Mouse (Mus musculus): ENCODE data around the gene Xrcc4.

Xrcc4 gene

DNA sequence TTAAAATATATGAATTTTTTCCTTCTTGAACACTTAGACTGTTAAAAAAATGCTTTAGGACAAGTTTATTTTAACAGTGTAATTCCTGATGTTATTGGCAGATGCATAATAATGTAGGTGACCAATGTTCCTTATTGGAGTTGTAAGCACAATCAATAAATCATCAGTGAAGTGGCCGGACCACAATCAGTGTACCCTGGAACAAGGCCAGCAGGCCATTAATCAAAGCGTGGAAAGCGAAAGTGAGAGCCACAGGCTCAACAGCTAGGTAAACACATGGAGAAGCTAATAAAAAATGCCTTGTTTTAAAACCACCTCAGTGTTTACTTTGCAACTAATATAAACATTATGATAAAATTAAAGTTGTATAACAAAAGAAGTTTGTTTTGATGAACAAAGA, 159.9 kb downstream of the Xrcc4 start:
- DNase-seq (ENCODE audit: low spot score), result no peak

DNA sequence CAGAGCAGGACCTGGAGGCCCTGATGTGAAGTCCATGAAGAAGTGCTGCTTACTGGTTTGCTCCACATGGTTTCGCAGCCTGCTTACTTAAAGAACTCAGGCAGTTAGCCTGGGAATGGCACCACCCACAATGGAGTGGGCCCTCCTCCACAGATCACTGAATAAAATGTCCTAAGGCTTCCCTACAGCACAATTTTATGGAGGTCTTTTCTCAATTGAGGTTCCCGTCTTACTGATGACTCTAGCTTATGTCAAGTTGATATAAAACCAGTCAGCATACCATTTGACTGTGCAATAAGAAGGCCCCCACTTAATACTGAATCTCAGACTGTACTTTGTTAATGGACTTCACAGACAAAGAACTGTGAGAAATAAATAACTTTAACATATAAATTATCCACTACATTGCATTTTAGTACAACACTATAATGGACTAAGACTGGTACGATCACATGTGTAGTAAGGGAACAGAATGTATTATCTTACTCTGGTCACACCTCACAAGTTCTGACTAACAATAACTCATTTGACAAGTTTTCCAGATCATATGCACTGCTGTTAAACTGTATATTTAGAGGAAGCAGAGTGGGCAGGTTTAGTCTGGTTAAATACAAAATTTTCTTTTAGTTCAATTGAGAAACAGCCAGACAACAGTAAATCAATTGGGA, 170.5 kb downstream of the Xrcc4 start:
- no peak for DNase-seq (ENCODE audit: low spot score)

DNA sequence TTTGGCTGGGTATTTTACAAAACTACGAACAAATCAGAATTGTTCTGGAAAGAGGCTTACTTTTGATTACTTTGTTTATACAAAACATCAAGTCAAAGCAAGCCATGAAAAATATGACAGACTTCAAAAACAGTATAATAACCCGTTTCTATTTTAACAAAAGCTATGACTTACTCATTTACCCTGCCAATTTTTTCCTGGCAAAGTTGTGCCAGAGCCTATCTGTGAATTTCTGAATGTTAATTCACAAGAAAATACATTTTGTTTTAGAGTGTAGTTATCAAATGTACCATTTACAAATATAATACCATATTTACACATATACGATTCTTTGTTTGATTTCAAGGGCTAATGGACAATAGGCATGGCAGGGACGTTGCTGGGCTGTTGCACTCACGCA, 175.1 kb downstream of the Xrcc4 start:
- DNase-seq (ENCODE audit: low spot score), result no peak

DNA sequence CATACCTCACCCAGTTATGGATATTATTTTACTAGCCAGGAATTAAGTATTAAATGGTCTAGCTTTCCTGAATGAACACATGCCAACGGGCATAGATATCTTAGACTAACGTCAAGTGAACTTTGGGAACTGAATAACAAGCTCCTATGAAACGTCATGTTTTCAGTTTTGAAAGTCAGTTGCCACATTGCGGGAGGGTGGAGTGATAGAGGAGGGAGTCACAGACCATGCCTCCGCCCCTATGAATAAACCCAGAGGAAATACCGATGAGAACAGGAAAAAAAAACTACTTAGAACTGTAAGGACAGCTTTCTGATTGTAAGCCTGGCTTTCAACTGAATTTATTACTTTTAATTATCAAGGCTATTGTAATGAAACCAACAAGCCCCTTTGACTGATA, 175.5 kb downstream of the Xrcc4 start:
- DNase-seq (ENCODE audit: low spot score), result no peak

DNA sequence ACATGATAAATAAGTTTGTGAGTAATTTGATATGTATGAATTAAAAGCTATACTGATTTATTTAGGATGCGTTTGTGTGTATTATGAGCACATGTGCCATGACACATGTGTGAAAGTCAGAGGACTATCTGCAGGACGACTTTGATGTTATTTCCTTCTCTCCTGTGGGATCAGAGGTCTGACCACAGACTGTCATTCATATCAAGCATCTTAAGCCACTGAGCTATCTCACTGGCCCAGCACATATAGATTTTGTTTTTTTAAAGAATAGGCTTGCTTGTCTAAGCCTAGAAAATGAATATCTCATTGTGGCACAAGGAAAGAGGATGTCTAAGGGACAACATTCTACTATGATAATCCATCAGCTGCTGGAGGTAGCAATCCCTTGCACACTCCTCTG, 183.3 kb downstream of the Xrcc4 start:
- DNase-seq (ENCODE audit: low spot score), result no peak

DNA sequence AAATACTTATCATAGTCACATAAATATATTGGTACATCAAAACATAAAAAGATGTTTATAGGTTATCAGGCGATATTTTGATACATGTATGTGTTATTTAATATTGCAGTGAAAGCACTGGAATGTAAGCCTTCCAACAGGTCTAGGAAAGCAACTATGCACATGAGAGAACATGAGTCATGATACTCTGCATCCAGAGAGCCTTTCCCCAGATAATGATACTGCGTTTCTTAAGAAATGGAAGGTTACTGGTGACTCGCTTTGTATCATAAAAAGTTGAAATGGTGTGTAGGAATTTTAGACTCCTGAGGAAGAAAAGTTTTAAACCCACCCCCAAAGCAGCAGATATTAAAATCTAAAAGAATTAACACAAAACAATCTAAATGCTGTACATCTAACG, 190.3 kb downstream of the Xrcc4 start:
- no peak for DNase-seq (ENCODE audit: low spot score)

DNA sequence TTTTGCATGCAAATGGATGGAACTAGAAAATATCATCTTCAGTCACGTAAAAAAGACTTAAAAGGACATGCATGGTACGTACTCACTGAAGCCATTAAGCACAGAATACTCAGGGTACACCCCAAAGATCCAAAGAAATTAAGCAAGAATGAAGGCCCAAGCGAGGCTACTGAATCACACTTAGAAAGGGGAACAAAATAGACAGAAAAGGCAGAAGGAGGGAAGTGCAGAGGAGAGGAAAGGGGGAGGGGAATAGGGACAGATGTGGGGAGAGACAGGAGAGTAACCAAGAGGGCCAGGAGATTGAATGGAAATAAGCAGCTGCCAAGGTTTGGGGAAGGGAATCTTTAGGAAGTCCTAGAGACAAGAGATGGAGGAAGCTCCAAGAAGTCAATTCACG, 197.3 kb downstream of the Xrcc4 start:
- DNase-seq (ENCODE audit: low spot score), result no peak

DNA sequence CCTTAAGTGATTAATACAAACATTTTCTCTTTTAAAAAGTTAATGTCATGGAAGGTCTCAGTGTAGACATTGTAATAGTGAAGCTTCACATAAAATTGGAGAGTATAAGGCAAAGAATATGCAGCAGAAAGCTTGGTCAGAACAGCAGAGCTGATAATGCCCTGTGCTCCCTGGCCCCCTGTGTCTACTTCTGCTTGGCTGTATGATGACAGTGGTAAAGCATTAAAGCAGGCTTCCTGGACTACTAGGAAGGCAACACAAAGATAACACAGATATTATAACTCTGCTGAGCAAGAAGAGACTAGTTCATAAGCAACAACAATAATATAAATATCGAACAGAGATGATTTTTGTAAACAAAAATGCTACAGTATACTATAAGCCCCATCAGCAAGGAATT, 199.2 kb downstream of the Xrcc4 start:
- DNase-seq (ENCODE audit: low spot score), result no peak

DNA sequence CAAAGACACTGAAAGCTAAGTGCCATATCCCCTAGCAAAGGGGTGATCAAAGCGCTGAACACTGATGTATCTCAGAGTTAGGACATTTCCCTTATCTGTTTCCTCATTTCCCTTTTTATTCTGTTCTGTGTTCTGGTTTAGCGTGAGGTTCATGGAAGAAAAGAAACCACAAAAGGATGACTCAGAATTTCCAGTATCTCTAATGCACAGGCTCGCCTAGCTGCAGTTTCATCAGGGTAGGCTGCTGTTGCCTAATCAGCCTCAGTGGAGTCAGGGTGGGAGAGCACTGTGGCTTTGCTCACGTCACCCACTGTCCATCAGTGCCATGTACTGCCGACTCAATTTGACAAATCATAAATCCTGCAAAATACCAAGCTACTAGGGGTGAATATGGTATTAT, 200.3 kb downstream of the Xrcc4 start:
- no peak for DNase-seq (ENCODE audit: low spot score)

DNA sequence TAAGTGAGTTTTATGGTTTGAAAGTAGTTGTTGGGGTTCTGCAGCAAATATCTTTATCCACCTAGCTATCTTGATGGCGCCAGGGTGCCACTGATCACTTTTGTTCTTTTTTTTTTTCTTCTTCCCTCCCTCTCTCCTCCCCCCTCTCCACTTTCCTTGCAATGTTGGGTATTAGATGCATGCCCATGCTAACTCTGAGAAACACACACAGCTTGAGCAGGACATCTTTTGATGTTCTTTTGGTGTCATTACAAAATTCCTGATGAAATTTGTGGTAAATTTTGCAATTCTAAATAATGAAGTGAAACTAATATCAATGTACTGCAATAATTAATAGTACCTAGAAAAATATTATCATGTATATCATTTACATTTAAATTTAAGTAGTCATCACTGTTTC, 205.9 kb downstream of the Xrcc4 start:
- no peak for DNase-seq (ENCODE audit: low spot score)

DNA sequence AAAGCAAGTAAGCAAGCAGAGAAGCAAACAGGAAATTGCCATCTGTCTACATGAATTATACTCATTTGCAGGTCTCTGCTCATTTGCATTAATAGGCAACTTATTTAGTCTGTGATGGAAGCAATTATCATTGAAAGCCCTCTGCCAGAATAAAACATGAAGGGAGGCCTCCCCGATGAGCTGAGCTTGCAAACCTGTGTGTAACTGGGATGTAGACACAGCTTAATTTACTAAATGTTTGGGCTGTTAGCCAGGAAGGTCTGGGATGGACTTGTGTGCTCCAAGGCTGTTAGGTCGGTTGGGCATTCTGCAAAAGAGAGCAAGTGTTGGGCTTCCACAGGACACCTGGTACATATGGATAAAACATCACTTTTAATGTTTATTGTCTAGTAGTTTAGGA, 208.1 kb downstream of the Xrcc4 start:
- no peak for DNase-seq (ENCODE audit: low spot score)

DNA sequence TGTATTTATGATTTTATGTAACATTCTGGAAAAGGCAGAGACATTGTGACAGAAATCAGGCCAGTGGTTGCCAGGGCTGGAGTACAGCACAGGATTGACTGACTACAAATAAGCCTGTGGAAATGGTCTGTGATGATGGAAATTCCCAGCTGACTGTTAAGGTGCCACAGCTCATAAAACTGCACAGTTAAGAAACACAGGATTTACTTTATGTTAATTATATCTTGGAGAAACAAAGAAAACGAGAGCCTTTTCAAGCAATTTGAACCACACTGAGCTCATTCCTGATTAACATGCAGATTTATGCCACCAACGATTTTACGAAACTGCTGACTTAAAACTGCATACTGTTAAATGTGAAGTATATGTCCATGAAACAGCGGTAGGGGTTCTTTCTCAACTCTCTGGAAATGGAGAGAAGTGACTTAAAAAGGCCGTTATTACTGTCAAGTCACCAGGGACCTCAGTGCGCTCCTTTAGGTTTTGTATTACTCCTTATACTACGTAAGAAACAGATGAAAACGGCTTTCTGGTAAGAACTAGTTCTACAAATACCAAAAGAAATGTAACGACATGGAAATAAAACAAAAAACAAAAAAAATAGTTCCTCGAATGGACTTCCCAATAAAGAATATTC, 210.5 kb downstream of the Xrcc4 start:
- DNase-seq (ENCODE audit: low spot score), result no peak

DNA sequence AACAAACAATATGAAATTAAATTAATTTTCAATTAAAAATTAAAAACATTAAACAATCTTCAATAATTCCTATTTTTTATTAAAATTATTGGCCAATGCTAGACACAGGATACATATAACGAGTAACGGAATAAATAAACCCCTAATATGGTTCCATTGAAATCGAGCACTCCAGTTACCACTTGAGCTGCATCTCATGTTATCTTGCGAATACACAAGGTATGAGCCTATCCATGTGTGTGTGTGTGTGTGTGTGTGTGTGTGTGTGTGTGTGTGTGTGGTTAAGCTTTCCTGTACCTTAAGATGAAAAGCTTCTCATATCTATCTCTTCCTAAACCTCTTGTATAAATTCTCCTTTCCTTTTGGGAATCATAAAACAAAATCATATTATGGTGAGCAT, 213.9 kb downstream of the Xrcc4 start:
- DNase-seq (ENCODE audit: low spot score), result no peak

DNA sequence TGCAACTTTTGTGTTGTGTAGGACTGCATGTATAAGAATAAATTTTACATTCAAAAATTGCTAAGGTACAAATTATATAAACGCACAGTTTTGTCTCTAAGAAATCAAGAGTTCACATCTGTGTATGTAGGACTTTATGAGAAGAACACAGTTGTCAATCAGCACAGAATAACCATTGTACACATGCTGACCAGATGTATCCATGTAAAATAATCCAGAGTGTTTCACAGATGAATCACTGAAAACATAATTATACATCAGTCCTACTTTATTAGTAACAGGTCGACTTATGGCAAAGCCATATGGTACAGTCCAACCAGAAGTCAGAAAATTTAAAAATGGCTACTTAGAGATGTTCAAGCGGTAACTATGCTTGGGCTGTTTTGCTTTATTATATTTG, 216.7 kb downstream of the Xrcc4 start:
- no peak for DNase-seq (ENCODE audit: low spot score)

DNA sequence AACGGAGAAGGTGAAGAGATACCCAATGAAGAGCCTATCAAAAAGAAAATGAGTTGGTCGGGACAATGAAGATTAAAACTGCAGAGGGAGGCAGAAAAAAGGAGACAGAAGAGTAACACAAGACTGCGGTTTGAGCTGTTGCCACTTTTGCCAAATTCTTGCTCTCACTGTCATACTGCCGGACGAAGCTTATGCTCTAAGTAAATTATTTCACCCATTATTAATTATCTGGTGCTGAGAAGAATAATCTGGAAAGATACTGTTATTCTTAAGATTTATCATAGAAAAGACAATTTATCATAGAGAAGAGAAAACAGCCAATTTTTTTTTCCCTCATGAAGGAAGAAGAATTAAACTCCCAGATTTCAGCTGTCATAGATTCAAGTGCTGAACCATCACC, 235.3 kb downstream of the Xrcc4 start:
- no peak for DNase-seq (ENCODE audit: low spot score)

DNA sequence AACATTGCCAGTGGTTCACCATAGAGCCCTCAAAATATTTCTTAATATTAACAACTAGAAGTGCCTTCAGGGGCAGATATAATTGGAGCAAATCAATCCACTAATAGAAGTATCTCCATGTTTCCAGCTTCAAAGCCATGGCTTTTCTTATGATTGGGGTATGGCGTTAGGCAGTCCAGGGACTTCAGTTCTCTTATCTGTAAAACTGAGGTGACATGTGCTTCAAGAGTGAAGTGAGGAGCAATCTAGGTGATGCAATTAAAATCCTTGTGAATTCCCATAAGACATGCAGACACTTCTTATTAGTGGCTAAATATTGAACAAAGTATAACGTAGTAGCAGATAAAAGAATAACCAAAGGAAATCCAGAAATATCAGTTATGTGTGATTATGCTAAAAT, 238.7 kb downstream of the Xrcc4 start:
- DNase-seq (ENCODE audit: low spot score), result no peak

DNA sequence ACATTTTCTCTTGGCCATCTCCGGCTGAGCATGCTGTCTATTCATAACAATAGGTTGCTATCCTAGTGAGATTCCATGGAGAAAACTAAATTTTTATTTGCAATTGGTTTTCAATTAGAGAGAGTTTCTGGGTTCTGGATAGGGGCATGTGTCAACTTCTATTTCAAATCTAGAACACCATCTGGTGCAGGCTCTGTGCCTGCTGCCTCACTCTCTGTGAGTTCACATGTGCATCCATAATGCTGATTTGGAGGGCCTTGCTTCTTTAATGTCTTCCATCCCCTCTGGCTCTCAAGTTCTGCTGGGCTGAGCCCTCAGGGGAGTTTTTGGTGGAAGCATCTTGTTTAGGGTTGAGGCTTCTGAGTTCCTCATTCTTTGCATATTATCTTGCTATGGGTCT, 239.5 kb downstream of the Xrcc4 start:
- no peak for DNase-seq (ENCODE audit: low spot score)

DNA sequence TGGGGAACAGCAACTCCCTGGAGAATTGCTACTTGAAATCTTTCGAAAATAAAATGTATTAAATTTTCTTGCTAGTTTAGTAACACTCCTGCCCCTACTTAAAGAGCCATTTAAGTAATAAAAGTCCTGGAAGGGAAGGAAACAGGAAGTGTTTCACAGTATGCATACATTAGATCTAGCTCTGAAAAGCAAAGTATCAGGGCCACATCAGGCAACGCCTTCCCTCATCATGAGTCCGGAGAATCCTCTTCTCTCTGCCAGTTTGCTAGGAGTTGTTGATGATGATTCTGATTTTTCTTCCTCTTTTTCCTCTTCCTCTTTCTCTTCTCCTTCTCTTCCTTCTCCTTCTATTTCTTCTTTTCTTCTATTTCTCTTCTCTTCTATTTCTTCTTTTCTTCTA, 250.8 kb downstream of the Xrcc4 start:
- DNase-seq (ENCODE audit: low spot score), result no peak

DNA sequence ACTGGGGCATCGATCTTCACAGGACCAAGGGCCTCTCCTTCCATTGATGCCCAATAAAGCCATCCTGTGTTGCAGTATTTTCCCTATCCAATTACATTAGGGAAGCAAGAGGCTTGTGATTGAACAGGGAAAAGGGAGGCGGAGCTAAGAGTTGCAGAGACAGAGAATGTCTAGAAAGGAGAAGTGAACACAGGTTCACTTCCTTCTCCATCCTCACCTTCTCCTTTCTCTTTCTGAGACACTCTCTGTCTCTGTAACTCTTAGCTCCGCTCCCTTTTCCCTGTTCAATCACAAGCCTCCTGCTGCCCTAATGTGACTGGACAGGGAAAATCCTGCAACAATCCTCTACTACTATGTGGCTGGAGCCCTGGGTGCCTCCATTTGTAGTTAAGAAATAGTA, 254.9 kb downstream of the Xrcc4 start:
- DNase-seq (ENCODE audit: low spot score), result no peak

DNA sequence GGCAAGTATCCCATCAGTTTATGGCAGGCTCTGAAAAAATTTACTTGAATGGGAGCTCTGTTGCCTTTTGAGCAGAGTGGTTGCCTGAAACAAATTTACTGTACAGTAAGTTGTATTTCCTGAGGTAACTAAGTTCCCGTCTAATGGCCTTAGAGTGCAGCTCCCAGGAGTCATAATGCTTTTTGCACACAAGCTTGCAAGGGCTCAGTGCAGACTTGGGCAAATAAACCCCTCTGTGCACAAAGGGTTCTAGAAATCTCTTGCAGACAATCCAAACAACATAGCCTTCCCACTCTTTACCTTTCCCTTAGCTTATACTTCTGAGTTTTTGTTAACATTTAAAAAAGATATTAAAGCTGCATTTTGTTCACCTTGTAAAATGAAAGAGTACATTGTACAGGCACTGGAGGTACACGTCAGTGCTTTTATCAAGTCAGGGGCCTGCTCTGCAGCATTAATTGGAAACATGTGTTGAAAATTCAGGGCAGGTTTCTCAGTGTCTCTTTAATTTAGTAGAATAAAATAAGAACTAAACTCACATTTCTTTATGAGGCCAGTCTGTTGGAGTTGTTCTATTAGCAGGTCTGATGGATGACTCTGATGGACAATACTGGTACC, 256.2 kb downstream of the Xrcc4 start:
- DNase-seq (ENCODE audit: low spot score), result no peak

DNA sequence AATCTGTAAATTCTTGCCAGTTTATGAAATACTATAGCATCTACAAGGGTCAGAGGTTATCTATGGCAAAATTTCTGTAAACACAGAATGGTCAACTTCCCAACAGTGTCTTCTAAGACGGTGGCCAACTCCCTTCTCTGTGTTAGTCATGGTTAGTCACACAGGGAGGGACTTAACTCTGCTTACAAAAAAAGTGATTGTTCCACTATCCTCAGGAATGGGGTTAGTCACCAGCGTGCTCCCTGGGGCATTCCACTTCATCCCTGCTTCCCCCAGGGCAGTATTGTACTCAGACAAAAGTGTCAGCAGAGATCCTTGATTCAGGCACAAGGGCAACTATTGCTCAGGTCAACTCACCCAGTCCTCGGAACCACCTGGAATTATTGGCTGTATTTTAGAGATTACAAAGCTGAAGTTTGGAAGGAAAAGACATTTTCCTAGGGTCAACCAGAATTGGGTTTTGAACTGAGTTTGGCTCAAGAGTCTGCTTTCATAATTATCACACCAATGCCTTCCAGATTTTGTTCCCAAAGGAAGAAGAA, 260.9 kb downstream of the Xrcc4 start:
- no peak for DNase-seq (ENCODE audit: low spot score)

DNA sequence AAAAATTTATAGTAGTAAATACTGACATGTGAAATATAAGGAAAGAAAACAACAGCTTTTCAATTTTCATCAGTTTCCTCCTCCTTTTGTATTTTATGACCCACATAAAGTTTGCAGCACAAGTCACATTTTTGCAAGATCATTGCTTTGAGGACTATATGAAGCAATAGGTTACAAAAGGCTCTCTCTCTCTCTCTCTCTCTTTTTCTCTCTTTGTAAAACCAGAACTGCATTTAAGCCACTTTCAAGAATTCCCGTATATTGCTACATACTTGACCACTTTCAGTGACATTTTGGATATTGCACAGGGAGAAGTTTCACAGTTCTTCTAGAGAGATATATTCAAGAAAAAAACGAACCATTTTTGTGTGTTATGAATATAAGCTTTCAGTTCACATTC, 261.6 kb downstream of the Xrcc4 start:
- no peak for DNase-seq (ENCODE audit: low spot score)

DNA sequence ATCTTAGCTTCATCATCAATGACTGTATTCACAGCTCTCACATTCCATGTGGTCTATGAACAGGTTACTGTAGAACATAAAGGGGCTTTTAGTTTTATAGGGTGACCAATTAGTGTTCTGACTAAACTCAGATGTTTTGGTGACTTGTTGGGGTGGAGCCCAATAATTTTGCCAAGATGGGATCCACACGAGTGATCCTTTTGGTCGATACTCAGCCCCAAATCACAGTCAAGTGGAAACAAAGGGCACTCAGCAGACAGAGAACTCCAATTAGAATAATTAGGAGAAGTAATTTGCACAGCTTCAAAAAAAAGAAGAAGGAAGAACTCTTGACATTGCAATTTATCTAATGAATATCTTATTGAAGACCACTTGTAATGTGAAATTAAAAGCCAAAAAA, 274.9 kb downstream of the Xrcc4 start:
- DNase-seq (ENCODE audit: low spot score), result no peak

DNA sequence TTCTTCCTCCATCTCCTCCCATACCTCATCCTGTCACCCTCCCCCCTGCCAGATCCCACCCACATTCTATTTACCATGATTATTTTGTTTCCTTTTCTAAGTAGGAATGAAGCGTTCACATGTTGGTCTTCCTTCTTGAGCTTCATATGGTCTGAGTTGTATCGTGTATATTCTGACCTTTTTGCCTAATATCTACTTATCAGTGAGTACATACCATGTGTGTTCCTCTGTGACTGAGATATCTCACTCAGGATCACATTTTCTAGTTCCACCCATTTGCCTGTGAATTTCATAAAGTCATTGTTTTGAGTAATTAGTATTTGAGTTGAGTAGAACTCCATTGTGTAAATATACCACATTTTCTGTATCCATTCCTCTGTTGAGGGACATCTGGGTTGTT, 277.2 kb downstream of the Xrcc4 start:
- DNase-seq (ENCODE audit: low spot score), result no peak
